Mouse (Mus musculus): ENCODE results near the gene Arsj.

- TF ChIP-seq CTCF (IDR thresholded peaks at IDR 0.05; ENCODE audit: low read depth) (no peak), EP300 (IDR thresholded peaks at IDR 0.05; ENCODE audit: low read depth) (no peak)
These were observed 456 bp upstream of the Arsj start for GRCm38 (mm10) chr3:126362931-126363525.
